Mouse (Mus musculus) urinary bladder, postnatal 10 days (tissue): Measurements from ENCODE around the gene Rnf38.

ENCODE experiments used
- DNase-seq: peaks from one replicate; pipeline ENCODE4 v3.0.0; 2022; ENCODE audit warnings: low spot score

Rnf38 gene

DNA sequence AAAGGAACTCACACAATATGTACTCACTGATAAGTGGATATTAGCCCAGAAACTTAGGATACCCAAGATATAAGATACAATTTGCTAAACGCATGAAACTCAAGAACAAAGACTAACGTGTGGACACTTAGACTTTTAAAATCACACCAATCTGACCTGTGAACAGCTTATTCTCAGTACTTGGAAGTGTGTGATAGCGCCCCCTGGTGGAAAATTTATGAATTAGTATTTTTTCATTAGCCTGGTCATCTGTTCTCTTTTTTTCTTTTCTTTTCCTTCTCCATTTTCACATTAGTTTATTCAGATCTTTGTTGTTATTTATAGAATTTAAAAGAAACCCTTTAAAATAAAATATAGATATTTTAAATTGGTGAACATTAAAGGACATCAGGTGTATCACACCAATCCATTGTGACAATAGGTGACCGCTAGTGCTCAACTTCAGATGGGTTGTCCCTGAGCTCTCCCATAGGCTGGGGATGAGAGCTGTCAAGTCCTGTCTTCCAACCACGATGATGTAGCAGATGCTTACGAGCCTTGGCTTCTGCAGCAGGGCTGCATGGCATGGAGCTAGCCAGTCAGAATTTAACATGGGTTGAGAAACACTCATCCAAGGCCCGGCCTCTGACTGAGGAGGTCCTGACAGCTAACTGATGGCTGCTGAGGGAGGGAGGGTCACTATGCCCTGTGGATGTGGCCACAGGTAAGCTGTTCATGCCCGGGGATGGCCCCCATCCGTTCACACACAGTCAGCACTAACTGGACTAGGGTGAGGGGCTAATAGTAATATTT, 114.0 kb downstream of the Rnf38 start:
- no peak for DNase-seq

- DNase-seq, result no peak
Observed at GRCm38 (mm10) chr4:44115046-44115445, 118.5 kb downstream of the Rnf38 start.

GRCm38 (mm10) chr4:44113393-44114138, 120.0 kb downstream of the Rnf38 start:
- DNase-seq, result no peak

- DNase-seq, result no peak
Observed at GRCm38 (mm10) chr4:44112741-44113140, 120.8 kb downstream of the Rnf38 start.

DNA sequence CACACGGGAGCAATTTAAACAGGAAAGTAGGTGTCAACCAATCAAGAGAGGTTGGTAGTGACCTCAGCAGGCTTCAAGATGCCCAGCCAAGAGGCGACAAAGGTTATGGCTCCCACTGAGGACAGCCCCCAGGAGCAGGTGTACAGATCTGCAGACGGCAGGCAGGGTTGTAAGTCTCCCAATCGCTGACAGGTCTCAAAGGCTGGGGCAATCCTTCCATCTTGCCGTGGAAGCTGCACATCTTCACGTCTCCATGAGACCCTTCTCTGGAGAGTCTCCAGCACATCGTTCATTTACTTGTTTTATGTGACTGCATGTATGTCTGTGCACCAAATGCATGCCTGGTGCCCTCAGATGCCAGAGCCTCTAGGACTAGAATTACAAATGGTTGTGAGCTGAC, 122.8 kb downstream of the Rnf38 start:
- no peak for DNase-seq

DNA sequence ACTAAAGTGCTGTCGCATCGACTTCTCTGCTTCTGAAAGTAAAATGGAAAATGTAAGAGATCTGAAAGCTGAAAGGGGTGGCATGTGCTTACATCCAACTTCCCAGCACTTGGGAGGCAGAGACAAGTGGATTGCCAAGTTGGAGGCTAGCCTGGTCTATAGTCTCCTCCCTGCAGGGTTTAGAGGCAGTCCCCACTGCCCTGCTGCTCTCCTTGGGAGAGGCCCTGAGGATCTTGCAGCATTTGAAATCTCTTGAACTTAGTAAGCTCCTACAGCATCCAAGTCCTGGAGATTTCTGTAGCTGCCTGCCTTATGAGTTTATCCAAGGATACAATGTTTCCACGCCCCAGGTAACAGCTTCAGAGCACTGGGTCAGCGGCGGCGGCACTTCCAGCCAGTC, 125.3 kb downstream of the Rnf38 start:
- no peak for DNase-seq

DNA sequence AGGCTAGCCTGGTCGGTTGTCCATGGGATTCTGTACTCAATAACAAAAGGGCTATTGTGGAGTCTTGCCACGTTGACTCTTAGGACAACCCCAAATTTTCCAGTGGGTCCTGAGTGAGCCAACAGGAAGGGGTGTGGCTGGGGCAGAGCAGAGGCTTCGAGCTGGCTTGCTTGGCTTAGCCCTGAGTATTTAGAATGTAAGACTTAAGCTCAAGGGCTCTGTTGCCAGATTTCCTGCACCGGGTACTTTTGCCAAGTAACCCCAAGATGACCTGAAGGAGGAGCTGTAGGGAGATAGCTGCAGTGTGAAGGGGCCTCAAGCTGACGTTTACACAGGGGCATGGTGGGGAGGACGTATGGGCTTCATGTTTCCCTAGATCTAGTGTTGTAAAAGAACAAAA, 126.2 kb downstream of the Rnf38 start:
- DNase-seq, result no peak

GRCm38 (mm10) chr4:44106297-44106821, 127.2 kb downstream of the Rnf38 start:
- DNase-seq, result no peak

- no peak for DNase-seq
Observed at GRCm38 (mm10) chr4:44104195-44104917, 129.2 kb downstream of the Rnf38 start.

DNA sequence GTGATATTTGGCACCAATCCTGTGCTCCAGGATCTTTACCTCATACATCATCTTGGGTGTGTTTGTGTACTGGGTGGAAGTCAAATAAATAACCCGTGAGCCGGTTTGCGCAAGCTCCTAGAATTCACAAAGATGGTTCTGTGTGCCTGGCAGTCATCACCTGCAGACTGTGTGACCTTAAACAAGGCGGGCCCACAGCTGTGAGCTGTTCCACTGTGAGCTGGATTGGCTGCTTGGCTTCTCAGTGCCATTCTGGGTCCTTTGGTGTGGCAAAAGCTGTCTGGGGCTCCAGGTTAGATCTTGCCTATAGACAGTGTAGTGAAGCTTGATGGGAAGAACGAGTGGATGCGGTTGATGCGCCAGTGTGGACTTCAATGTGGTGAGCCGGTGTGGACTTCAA, 130.0 kb downstream of the Rnf38 start:
- no peak for DNase-seq

DNA sequence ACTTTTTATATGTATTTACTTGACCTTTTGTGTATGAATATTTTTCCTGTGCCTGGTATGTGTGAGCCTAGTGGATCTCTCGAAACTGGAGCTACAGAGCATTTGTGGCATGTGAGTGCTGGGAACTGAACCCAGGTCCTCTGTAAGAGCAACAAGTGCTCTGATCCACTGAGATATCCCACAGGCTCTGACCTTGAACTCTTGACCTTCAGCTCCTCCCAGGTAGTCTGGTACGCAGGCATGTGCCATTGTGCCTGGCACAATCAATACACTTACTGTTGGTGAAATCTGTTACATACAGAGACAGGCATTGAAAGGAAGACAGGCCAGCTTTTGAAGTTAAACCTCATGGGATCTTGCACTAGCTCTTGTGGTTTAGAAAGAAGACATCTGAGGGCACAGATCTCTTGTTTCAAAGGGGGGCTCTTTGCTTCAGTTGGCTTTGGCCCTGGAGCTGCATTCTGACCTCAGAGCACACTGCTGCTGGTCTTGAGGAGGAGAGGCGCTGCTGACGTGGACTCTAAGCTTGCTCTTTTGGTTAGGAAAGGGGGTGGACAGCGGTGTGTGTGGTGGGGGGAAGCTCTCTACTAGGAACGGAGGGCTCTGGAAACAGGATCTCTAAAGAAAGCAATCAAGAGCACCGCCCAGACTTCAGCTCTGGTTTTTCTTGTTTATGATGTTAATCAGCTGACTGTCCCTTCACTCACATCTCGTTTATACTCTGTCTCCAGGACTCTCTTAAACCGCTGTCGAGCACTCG, 135.8 kb downstream of the Rnf38 start:
- no peak for DNase-seq

DNA sequence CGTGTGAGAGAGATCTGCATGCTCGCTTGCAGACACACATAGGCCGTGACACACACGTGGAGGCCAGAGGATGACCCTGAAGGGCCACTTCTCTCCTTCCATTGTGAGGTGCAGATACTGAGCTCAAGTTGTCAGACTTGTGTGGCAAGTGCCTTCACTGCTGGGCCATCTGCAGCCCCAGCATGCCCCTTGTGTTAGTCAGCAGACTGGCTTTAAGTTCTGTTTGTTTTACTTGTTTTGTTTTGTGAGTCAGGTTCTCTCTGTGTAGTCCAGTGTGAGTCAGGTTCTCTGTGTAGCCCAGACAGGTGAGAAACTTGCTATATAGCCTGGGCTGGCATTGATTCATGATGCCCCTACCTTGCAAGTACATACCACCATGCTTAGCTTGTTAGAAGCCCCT, 139.1 kb downstream of the Rnf38 start:
- no peak for DNase-seq

DNA sequence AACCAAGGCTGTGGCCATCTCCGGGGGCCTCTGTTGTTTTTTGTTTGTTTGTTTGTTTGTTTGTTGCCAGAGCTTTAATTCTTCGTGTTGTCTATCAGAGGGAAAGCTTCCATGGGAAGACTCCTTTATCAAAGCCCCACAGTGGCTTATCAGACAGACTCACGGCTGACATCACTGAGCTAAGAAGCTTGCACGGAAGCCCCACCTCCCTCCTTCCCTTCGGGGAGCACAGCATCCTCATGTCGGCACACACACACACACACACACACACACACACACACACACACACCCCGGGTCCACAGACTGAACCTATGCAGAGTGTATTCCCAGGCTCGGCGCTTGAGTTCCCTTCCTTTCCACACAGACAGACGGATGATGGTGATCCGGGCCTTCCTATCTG, 141.2 kb downstream of the Rnf38 start:
- DNase-seq, result no peak

GRCm38 (mm10) chr4:44085566-44085965, 148.0 kb downstream of the Rnf38 start:
- no peak for DNase-seq

DNA sequence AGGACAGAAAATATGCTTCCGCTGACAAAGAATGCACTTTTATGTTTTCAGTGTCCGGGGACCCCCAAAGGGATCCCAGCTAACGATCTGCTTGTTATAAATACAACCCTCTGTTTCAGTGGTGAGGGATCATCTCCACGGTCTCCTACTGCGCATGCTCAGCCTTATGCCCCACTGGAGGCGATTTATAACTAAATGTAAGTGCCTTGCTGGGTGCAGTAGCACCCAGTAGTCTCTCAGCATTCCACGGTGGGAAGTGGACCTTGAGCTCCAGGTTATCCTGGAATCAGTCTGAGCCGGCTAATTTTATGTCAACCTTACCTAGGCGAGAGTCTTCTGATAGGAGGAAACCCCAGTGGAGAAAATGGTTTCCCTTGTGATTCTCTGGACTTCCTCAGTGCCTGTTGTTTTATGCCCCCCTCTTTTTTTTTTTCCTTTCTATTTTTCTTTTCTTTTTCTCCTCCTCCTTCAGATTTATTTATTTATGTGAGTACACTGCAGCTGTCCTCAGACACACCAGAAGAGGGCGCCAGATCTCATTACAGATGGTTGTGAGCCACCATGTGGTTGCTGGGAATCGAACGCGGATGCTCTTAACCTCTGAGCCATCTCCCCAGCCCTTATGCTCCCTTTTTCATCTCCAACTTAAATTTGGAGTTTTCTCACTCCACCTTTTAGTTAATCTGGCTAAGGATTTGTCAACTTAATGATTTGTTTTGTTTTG, 148.8 kb downstream of the Rnf38 start:
- no peak for DNase-seq

- no peak for DNase-seq
Observed at GRCm38 (mm10) chr4:44083945-44084344, 149.6 kb downstream of the Rnf38 start, which contains the start of gene Gne. Gene Gne, minus strand, starts transcription at chr4:44084177.

DNA sequence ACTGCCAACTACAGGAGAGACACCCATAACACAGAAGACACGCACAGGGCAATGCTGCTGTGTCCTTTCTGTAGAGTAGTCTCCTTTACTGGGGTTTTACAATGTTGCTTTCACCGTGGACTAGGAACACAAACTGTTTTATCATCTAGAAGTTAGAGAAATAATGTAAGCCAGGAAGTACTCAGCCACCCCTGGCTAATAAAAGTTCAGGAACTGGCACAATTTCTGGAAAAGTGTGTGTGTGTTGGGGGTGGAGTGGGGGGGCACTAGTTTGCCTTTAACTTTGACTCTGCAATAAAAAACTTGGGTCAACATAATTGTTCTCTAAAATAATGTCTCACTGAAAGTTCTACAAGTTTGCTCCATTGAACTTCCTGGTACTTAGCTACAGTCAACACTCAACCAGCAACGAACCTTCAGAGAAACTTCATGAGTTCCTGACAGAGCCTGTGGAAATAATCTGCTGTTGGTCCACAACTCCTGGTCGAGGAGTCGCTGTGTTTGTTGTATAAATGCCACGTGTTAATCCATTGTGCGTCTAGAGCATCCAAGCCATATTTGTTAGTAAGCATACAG, 155.1 kb downstream of the Rnf38 start:
- no peak for DNase-seq
